Mouse (Mus musculus): ENCODE data around the gene Bcat2. TPM values are rescaled to one million over a fixed set of nuclear protein-coding genes. Genes with fewer than 3 reads are reported as not detected.
A peak's percentile ranks its signal among the peaks of the same experiment; 100 is the strongest.

Bcat2 gene
- total and polyA plus RNA-seq, 3 experiments, result 13.5 to 65.6 (median 30.9) TPM

GRCm38 (mm10) chr7:45558907-45559306 is 11.0 kb upstream of the Bcat2 start:
- Histone ChIP-seq H3K4me1 (ENCODE audit: control insufficient read depth in 1 of 2, insufficient read depth in 2 of 2) (peaks cover 0 to 48% of the 10 kb centered on the region in 2 experiments; a peak in 2 of 4 replicates), H3K9ac (ENCODE audit: insufficient read depth, low read depth) (no peak overlapping the region), H3K9me3 (replicated peaks; ENCODE audit: low read length) (no peaks in the 10 kb centered on the region), H3K4me2 (ENCODE audit: insufficient read depth, low read depth, poor library complexity, severe bottlenecking) (no peak overlapping the region), H3K79me2 (replicated peaks; ENCODE audit: control insufficient read depth, extremely low read depth, insufficient read depth, poor library complexity, severe bottlenecking) (no peaks in the 10 kb centered on the region), H3K4me3 (replicated peaks in 1 of 3; ENCODE audit: low read depth in 2 of 3, low read length in 2 of 3, poor library complexity in 1 of 3) (no peak overlapping the region), H3K27me3 (replicated peaks) (no peaks in the 10 kb centered on the region), H3K27ac (ENCODE audit: insufficient read depth, low read depth) (no peak overlapping the region), H3K36me3 (replicated peaks in 1 of 2; ENCODE audit: control insufficient read depth in 1 of 2, insufficient read depth in 1 of 2, low read length in 1 of 2) (peaks cover 0 to 5% of the 10 kb centered on the region in 2 experiments)
- dilution Hi-C loops (cut with MboI; ENCODE audit: extremely low pct_ligation_motif_present, extremely low pct_unique_long_range_greater_than_20kb, low sequenced_read_pairs), result no loop called here
- no peak for DNase-seq (ENCODE audit: extremely low read depth)
- TF ChIP-seq BHLHE40 (IDR thresholded peaks at IDR 0.05; ENCODE audit: low read depth, low read length) (no peak), MEF2A (IDR thresholded peaks at IDR 0.05; ENCODE audit: borderline replicate concordance, low read depth, low read length) (no peak), EP300 (IDR thresholded peaks at IDR 0.05; ENCODE audit: low read length) (no peak), POLR2AphosphoS2 (IDR thresholded peaks at IDR 0.05; ENCODE audit: low read depth, low read length) (no peak), JUND (conservative IDR thresholded peaks at IDR 0.05; ENCODE audit: low read depth, low read length) (no peak), MXI1 (IDR thresholded peaks at IDR 0.05; ENCODE audit: low read depth, low read length) (no peak), USF1 (IDR thresholded peaks at IDR 0.05; ENCODE audit: low read depth, low read length) (no peak), NRF1 (IDR thresholded peaks at IDR 0.05; ENCODE audit: low read depth, low read length) (no peak), RCOR1 (conservative IDR thresholded peaks at IDR 0.05; ENCODE audit: low read depth, low read length) (no peak), ETS1 (conservative IDR thresholded peaks at IDR 0.05; ENCODE audit: low read depth, low read length) (no peak), ZMIZ1 (IDR thresholded peaks at IDR 0.05; ENCODE audit: low read depth, low read length) (no peak), IRF4 (IDR thresholded peaks at IDR 0.05; ENCODE audit: low read depth, low read length) (no peak), TCF12 (IDR thresholded peaks at IDR 0.05; ENCODE audit: low read depth, low read length) (no peak), MAX (IDR thresholded peaks at IDR 0.05; ENCODE audit: low read length) (no peak), PAX5 (IDR thresholded peaks at IDR 0.05; ENCODE audit: low read length) (no peak), MAZ (IDR thresholded peaks at IDR 0.05; ENCODE audit: low read depth, low read length) (no peak), CTCF (conservative IDR thresholded peaks at IDR 0.05 in 1 of 2, IDR thresholded peaks at IDR 0.05 in 1 of 2; ENCODE audit: low read depth in 2 of 2, low read length in 2 of 2) (no peak), UBTF (IDR thresholded peaks at IDR 0.05; ENCODE audit: low read depth, low read length) (no peak), KAT2A (IDR thresholded peaks at IDR 0.05; ENCODE audit: insufficient replicate concordance, low read length) (no peak), ELF1 (IDR thresholded peaks at IDR 0.05; ENCODE audit: low read depth, low read length) (no peak)
- in situ Hi-C loops (cut with MboI; ENCODE audit: low pct_ligation_motif_present, low pct_unique_long_range_greater_than_20kb, low sequenced_read_pairs), result no loop called here

DNA sequence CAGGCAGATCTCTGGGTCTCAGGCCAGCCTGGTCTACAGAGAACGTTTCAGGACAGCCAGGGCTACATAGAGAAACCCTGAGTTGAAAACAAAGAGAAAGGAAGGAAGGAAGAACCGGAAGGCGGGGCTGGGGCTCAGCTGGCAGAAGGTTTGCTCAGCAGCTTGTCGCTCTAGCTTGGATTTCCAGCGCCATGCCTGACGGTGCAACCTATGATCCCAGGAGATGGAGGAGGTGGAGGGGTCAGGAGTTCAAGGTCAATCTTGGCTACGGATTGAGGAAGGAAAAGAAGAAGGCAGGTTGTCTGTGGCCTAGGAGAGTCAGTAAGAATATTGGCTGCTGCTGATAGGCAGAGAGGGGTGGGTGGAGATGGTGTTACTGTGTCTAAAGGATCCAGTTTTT is 9.7 kb upstream of the Bcat2 start:
- TF ChIP-seq TBP (conservative IDR thresholded peaks at IDR 0.05; ENCODE audit: low read depth, low read length) (no peak), MAFK (IDR thresholded peaks at IDR 0.05; ENCODE audit: insufficient replicate concordance, low read length) (no peak), POLR2AphosphoS2 (IDR thresholded peaks at IDR 0.05; ENCODE audit: low read depth, low read length) (no peak)
- in situ Hi-C loops (cut with MboI; ENCODE audit: low pct_ligation_motif_present, low pct_unique_long_range_greater_than_20kb, low sequenced_read_pairs) (loop anchor here (5.0 kb wide), 1 partner anchor 93 kb away; the partner anchor contains the start of gene Bax), dilution Hi-C loops (cut with MboI; ENCODE audit: extremely low pct_ligation_motif_present, extremely low pct_unique_long_range_greater_than_20kb, low sequenced_read_pairs) (no loop called here)
- Histone ChIP-seq H3K79me2 (replicated peaks; ENCODE audit: control insufficient read depth, extremely low read depth, insufficient read depth, poor library complexity, severe bottlenecking) (no peaks in the 10 kb centered on the region), H3K36me3 (replicated peaks in 1 of 2; ENCODE audit: control insufficient read depth in 1 of 2, insufficient read depth in 1 of 2, low read length in 1 of 2) (peaks cover 0 to 5% of the 10 kb centered on the region in 2 experiments), H3K4me3 (replicated peaks in 1 of 3; ENCODE audit: low read depth in 2 of 3, low read length in 2 of 3, poor library complexity in 1 of 3) (peak overlapping the region in 1 of 3 experiments; percentile 48), H3K4me1 (ENCODE audit: control insufficient read depth in 1 of 2, insufficient read depth in 2 of 2) (peaks cover 0 to 47% of the 10 kb centered on the region in 2 experiments; a peak in 2 of 4 replicates), H3K27me3 (replicated peaks) (no peaks in the 10 kb centered on the region), H3K9me3 (replicated peaks; ENCODE audit: low read length) (no peaks in the 10 kb centered on the region), H3K27ac (ENCODE audit: insufficient read depth, low read depth) (no peak overlapping the region), H3K4me2 (ENCODE audit: insufficient read depth, low read depth, poor library complexity, severe bottlenecking) (no peak overlapping the region), H3K9ac (ENCODE audit: insufficient read depth, low read depth) (no peak overlapping the region)
- no peak for DNase-seq (ENCODE audit: extremely low read depth)
